Mouse (Mus musculus): Measurements from ENCODE around the gene Psme4. TPM values are rescaled to one million over a fixed set of nuclear protein-coding genes. Genes with fewer than 3 reads are reported as not detected.

Gene Psme4
- polyA plus RNA-seq, 1 experiment from 2014 or later, result 16.1 TPM

DNA sequence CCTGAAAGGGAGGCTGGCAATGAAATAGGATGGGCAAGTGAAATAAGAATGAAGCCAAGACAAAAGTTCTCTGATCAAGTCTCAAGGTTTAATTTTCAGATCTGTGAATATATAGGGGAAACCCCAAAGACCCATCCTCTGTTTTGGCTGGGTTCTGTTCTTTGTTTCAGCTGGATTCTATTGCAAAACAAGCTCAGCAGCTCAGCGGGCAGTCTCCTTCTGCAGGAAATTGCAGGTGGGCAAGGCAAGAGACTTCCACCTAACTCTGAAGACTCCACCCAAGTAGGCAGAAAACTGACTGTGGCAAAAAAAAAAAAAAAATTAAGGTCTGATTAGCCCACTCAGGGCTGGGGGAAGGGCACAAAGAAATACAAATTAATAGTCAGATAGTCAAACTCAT, 9.6 kb upstream of the Psme4 start:
- Histone ChIP-seq H3K9ac (no peak overlapping the region), H3K9me3 (replicated peaks) (no peaks in the 10 kb centered on the region), H3K4me1 (no peaks in the 10 kb centered on the region), H3K27me3 (replicated peaks) (0 out of 2 replicates have a peak, but pooled peaks cover 6% of the 10 kb centered on the region), H3K27ac (no peak overlapping the region), H3K4me2 (no peak overlapping the region), H3K36me3 (no peaks in the 10 kb centered on the region), H3K4me3 (no peak overlapping the region)
- WGBS (ENCODE audit: insufficient replicate concordance), result 64% methylated on average over 1 of the region's 1 CpGs
- ATAC-seq, result no peak

DNA sequence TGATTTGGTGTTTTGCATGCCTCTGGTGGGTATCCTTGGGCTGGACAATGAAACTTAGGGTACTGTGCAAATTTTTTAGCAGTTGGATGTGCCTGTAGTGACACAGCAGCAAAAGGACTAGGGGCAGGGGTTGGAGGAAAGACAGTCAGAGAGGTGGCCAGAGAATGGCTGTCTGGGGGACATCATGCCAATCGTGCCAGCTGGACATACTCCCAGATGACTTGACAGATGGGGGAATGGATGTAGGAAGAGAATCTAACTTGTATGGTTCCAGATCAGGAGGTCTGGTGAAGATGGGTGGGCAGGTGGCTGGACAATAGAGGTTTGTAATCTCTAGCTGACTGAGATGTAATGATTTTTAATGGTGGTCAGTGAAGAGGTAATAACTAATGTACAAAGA, 6.5 kb upstream of the Psme4 start:
- Histone ChIP-seq H3K36me3 (no peaks in the 10 kb centered on the region), H3K9ac (no peak overlapping the region), H3K4me2 (no peak overlapping the region), H3K4me3 (no peak overlapping the region), H3K27ac (no peak overlapping the region), H3K4me1 (peaks cover 3% of the 10 kb centered on the region; the same call in 1 of the 2 replicates), H3K27me3 (replicated peaks) (0 out of 2 replicates have a peak, but pooled peaks cover 6% of the 10 kb centered on the region), H3K9me3 (replicated peaks) (no peaks in the 10 kb centered on the region)
- 62% methylated on average over 1 of the region's 1 CpGs for WGBS (ENCODE audit: insufficient replicate concordance)
- ATAC-seq, result no peak

DNA sequence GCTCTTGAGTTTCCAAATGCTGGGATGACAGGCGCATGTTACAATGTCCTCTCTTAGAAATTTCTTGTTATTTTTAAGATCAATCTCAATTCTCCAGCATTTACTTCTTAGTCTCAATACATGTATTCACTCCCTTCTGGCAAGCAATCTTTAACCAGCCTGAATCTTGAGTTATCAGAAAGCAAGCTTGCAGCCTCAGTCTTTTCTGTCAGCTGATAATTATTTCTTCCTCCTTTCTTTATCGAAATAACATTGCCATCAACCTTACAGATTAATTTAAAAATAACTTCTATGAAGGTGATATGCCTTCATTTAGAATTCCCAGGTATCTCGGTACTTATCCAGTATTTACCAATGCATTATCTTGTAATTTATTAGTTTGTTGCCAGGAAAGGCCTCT, 709 bp upstream of the Psme4 start:
- no peak for ATAC-seq
- peak overlapping the region; percentile 99 for H3K9ac ChIP-seq

DNA sequence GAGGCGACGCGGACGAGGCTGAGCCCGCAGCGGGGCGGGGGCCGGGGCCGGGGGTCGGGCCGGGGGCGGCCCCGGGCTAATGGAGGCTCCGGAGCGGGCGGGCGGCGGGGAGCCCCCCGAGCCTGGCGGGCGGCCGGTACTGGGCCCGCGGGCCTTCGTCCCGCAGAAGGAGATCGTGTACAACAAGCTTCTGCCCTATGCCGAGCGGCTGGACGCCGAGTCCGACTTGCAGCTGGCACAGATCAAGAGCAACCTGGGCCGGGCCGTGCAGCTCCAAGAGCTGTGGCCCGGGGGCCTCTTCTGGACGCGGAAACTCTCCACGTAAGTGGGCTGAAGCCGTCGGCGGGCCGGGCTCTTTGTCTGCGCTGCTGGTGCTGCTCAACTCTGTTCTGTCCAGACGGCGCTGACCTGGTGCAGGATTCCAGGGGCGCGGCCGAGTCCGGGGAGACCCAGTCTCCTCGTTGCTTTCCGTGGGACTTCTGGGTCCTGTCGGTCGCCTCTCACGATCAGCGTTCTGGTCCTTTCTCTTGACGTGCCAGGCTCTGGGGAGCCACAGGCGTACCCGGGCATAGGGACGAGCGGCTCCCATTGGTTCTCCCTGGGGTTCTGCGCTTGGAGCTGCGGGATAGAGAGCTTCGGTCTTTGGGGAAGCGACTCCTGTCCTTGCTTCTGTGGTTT, 517 bp downstream of the Psme4 start:
- Histone ChIP-seq H3K4me1 (peaks cover 40% of the 10 kb centered on the region), H3K4me2 (peak overlapping the region; percentile 79), H3K36me3 (no peaks in the 10 kb centered on the region), H3K9ac (peak overlapping the region; percentile 99), H3K9me3 (replicated peaks) (no peaks in the 10 kb centered on the region), H3K27me3 (replicated peaks) (no peaks in the 10 kb centered on the region), H3K27ac (peak overlapping the region; percentile 95), H3K4me3 (peak overlapping the region; percentile 100)
- peak; percentile 75 for ATAC-seq
- under 1% methylated on average over 48 of the region's 64 CpGs for WGBS (ENCODE audit: insufficient replicate concordance)

More for the DNA sequence above, 709 bp upstream of the Psme4 start:
- Histone ChIP-seq H3K4me2 (peak overlapping the region; percentile 79), H3K4me3 (peak overlapping the region; percentile 100), H3K4me1 (peaks cover 35% of the 10 kb centered on the region), H3K27me3 (replicated peaks) (no peaks in the 10 kb centered on the region), H3K36me3 (no peaks in the 10 kb centered on the region), H3K9me3 (replicated peaks) (no peaks in the 10 kb centered on the region), H3K27ac (peak overlapping the region; percentile 95)
- WGBS (ENCODE audit: insufficient replicate concordance), result 57% methylated on average over 3 of the region's 3 CpGs

DNA sequence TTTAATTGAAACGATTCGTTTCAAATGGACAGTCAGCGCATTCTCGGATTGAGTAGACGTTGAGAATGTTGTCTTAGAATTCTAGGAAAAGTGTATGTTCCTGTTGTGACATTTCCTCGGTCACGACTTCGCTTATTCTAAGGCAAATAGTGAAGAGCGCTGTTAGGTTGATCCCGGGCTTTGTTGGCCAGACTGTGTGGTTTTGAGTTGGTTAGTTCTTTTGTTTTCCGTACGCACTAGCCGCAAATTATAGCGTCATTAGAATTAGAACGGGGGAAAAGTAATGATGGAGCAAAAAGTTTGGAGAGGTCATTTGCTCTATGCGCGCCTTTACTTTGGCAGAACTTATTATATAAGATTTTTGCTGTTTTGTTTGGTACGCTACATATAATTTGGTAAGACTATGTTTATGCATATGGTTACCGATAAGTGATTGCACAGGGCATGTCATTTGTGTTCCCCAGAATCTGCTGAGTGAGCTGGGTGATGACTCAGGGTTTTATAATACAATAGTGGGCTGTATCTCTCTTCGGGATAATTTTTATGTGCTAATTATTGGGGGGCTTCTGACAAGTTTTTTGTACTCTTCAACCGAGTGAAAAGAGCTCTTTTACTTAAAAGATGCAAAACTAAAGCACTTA, 1.4 kb downstream of the Psme4 start:
- peak; percentile 45 for ATAC-seq
- Histone ChIP-seq H3K36me3 (no peaks in the 10 kb centered on the region), H3K4me1 (peaks cover 45% of the 10 kb centered on the region), H3K4me3 (peak overlapping the region; percentile 100), H3K9me3 (replicated peaks) (no peaks in the 10 kb centered on the region), H3K9ac (peak overlapping the region; percentile 99), H3K4me2 (peak overlapping the region; percentile 79), H3K27ac (peak overlapping the region; percentile 95), H3K27me3 (replicated peaks) (no peaks in the 10 kb centered on the region)
- 3% methylated on average over 21 of the region's 21 CpGs for WGBS (ENCODE audit: insufficient replicate concordance)

DNA sequence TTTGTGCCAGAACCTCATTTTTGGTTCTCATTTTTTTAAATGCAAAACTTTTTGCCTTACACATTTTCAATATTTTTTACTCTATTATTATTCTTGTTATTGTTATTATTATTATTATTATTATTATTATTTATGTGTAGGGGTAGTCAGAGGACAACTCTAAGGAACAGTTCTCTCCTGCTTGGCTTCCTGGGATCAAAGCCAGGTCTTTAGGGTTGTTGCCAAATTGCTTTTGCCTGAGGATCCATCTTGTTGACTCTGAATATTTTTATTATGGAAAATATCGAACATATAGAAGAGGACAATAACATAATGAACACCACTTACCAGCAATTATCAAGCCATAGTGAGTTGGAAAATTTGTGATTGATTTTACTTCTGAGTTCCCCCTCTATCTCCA, 3.1 kb downstream of the Psme4 start:
- Histone ChIP-seq H3K36me3 (no peaks in the 10 kb centered on the region), H3K9ac (no peak overlapping the region), H3K4me2 (peak overlapping the region; percentile 79; the same call in 1 of the 2 replicates), H3K4me3 (no peak overlapping the region), H3K9me3 (replicated peaks) (no peaks in the 10 kb centered on the region), H3K4me1 (peaks cover 53% of the 10 kb centered on the region), H3K27ac (no peak overlapping the region), H3K27me3 (replicated peaks) (no peaks in the 10 kb centered on the region)
- ATAC-seq, result no peak
- 84% methylated on average over 1 of the region's 1 CpGs for WGBS (ENCODE audit: insufficient replicate concordance)

DNA sequence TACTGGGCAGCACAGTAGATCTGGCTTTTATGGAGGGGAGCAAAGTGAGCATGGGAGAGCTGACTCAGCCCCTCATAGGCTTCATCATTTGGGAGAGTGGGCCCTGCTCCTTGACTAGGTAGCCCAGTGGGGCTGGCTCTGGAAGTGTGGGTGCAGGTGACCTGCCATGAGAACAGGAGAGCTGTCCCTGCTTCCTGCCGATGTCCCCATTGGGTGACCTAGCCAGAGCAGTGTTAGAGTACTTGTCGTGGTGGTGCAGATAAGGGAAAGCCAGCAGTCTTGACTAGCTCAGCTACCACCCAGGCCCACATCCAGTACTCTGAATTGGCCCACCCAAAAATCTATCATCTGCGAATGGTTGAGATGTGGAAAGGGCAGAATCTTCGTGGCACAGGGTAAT, 6.0 kb downstream of the Psme4 start:
- Histone ChIP-seq H3K27ac (peak overlapping the region; percentile 25; the same call in 1 of the 2 replicates), H3K9me3 (replicated peaks) (no peaks in the 10 kb centered on the region), H3K4me2 (peak overlapping the region; percentile 39), H3K4me1 (peaks cover 45% of the 10 kb centered on the region), H3K9ac (peak overlapping the region; percentile 28; the same call in 1 of the 2 replicates), H3K36me3 (no peaks in the 10 kb centered on the region), H3K27me3 (replicated peaks) (no peaks in the 10 kb centered on the region), H3K4me3 (no peak overlapping the region)
- WGBS (ENCODE audit: insufficient replicate concordance), result 34% methylated on average over 4 of the region's 4 CpGs
- ATAC-seq, result peak; percentile 85

DNA sequence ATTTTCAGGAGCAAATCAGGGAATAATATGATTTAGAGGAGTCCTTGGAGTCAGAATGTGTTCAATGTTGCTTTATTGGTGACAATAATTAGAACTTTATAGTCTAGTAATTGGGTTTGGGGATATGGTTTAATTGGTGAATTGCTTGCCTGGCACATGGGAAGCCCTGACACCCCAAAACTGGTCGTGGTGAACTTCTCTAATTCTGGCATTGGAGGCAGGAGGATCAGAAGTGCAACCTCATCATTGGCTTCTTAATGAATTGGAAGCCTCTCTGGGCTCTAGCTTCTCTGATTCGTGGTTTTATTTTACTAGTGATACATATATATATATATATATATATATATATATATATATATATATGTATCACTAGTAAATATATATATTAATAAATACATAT, 9.4 kb downstream of the Psme4 start:
- Histone ChIP-seq H3K4me3 (no peak overlapping the region), H3K27ac (no peak overlapping the region), H3K36me3 (no peaks in the 10 kb centered on the region), H3K27me3 (replicated peaks) (no peaks in the 10 kb centered on the region), H3K9me3 (replicated peaks) (no peaks in the 10 kb centered on the region), H3K4me1 (peaks cover 20% of the 10 kb centered on the region), H3K4me2 (no peak overlapping the region), H3K9ac (no peak overlapping the region)
- ATAC-seq, result no peak
- 52% methylated on average over 2 of the region's 2 CpGs for WGBS (ENCODE audit: insufficient replicate concordance)

DNA sequence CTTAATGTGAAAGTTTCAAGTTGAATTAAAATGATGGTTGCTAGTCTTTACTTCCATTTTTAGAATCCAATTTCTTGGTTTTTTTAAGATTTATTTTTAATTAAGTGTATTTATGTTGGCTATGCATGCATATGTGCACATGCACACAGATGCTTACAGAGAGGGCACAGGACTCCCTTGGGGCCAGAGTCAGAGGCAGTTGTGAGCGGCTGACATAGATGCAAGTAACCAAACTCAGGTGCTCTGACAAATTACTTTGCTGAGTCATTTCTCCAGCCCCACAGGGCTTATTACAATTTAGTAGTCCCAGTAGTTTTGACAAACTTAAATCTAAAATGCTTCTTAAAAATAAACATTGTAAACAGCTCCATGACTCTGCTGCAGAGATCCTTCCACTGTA, 10.1 kb downstream of the Psme4 start:
- H3K9me3 ChIP-seq (replicated peaks), result no peaks in the 10 kb centered on the region
- no peaks in the 10 kb centered on the region for H3K27me3 ChIP-seq (replicated peaks)
- H3K4me1 ChIP-seq, result peaks cover 24% of the 10 kb centered on the region
- 81% methylated on average over 1 of the region's 1 CpGs for WGBS (ENCODE audit: insufficient replicate concordance)
- no peak overlapping the region for H3K4me2 ChIP-seq
- H3K27ac ChIP-seq, result no peak overlapping the region
- no peak overlapping the region for H3K4me3 ChIP-seq
- no peak for ATAC-seq
- no peak overlapping the region for H3K9ac ChIP-seq
- H3K36me3 ChIP-seq, result no peaks in the 10 kb centered on the region

DNA sequence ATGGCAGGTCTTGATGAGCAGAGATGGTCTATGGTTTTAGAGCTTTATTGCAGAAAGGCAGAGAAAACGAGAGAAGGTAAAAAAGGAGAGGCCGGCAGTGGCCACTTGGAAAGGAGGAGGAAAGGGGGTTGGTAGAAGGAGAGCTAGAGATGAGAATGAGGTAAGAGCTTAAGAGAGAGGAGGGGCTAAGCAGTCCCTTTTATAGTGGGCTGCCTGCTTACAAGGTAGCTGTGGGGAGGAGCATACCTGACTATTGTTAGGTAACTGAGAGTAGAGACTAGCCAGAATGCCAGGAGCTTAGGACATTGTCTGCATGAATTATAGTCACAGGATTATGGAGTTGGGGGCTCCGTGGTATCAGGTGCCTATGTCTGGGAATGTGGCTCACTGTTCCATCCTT, 14.0 kb downstream of the Psme4 start:
- WGBS (ENCODE audit: insufficient replicate concordance), result 67% methylated on average over 3 of the region's 3 CpGs
- Histone ChIP-seq H3K4me1 (0 out of 2 replicates have a peak, but pooled peaks cover 10% of the 10 kb centered on the region), H3K9ac (no peak overlapping the region), H3K4me2 (no peak overlapping the region), H3K27ac (no peak overlapping the region), H3K36me3 (no peaks in the 10 kb centered on the region), H3K27me3 (replicated peaks) (no peaks in the 10 kb centered on the region), H3K4me3 (no peak overlapping the region), H3K9me3 (replicated peaks) (no peaks in the 10 kb centered on the region)
- ATAC-seq, result no peak

DNA sequence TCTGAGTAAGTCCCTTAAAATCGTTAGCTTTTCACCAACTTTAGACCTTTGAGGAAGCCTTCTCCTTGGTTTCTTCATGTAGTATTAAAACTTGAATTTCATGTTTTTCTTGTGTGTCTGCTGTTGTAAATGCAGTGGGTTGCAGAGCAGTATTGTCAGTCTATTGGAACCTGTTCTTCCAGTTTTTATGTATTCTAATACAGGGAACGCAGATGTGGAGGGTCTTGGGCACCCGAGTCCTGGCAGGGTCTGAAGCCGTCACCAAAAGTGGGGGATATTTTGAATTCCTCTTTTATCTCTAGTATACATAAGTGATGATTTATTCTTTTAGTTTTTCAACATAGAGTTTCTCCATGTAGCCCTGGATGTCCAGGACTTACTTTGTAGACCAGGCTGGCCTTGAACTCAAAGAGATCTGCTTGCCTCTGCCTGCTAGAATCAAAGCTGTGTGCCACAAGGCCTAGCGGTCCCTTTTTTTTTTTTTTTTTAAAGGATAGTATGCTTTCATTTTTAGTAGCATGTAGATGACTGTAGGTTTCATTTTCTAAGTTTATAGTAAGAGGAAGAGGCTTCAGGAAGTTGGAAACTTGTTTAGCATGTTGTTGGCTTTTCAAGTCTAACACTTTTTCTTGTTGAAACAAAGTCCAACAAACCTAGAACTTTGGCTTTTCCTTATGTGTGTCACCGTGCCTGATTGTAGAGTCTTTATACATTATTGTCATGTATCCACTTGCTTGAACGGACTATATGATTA, 14.9 kb downstream of the Psme4 start:
- H3K27ac ChIP-seq, result no peak overlapping the region
- H3K4me3 ChIP-seq, result no peak overlapping the region
- no peak overlapping the region for H3K9ac ChIP-seq
- H3K4me2 ChIP-seq, result no peak overlapping the region
- H3K36me3 ChIP-seq, result no peaks in the 10 kb centered on the region
- ATAC-seq, result no peak
- WGBS (ENCODE audit: insufficient replicate concordance), result 87% methylated on average over 7 of the region's 7 CpGs
- 0 out of 2 replicates have a peak, but pooled peaks cover 10% of the 10 kb centered on the region for H3K4me1 ChIP-seq
- no peaks in the 10 kb centered on the region for H3K27me3 ChIP-seq (replicated peaks)
- H3K9me3 ChIP-seq (replicated peaks), result no peaks in the 10 kb centered on the region

DNA sequence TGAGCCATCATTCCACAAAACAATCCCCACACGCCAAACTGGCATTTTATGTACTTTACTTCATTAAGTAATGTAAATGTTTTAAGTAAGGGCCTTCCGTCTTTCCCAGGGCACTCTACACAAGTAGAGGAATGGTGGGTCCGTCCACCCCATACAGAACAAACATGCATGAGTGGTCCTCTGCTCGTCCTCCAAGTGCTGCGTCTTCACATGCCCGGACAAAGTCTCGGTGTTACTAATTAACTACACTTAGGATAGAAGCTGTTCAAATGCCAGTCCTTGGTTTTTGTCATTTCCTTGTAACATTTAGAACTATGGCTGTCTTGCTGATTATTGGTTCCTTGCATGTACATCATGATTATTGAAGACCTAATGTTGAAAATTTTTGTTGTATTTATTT, 21.2 kb downstream of the Psme4 start:
- no peak for ATAC-seq
- Histone ChIP-seq H3K9me3 (replicated peaks) (no peaks in the 10 kb centered on the region), H3K4me2 (no peak overlapping the region), H3K27me3 (replicated peaks) (no peaks in the 10 kb centered on the region), H3K36me3 (peaks cover 13% of the 10 kb centered on the region), H3K9ac (no peak overlapping the region), H3K4me3 (no peak overlapping the region), H3K27ac (no peak overlapping the region), H3K4me1 (0 out of 2 replicates have a peak, but pooled peaks cover 5% of the 10 kb centered on the region)
- 88% methylated on average over 7 of the region's 7 CpGs for WGBS (ENCODE audit: insufficient replicate concordance)
